Mouse (Mus musculus) neural tube, embryonic 10.5 days (tissue): Measurements from ENCODE around the gene Fubp1.
A peak's percentile ranks its signal among the peaks of the same experiment; 100 is the strongest.
"Not testable (repeated sequence)": the region's sequence is repeated elsewhere in the genome, so short reads cannot be mapped to it uniquely, and the experiment has no call there.

Experiments used
- DNase-seq: peaks from one replicate; pipeline ENCODE4 v3.0.0-alpha.2; 2017; ENCODE audit warnings: low spot score; ENCODE audit errors: extremely low spot score

Fubp1 gene

GRCm38 (mm10) chr3:152193177-152193576 lies 17.0 kb upstream of the Fubp1 start:
- no peak for DNase-seq

GRCm38 (mm10) chr3:152193635-152194097 lies 16.6 kb upstream of the Fubp1 start:
- DNase-seq = peak; percentile 71

- DNase-seq = not testable (repeated sequence)
These were observed 13.0 kb upstream of the Fubp1 start for GRCm38 (mm10) chr3:152197246-152197645.

GRCm38 (mm10) chr3:152199125-152199524 lies 11.1 kb upstream of the Fubp1 start:
- DNase-seq = no peak

- DNase-seq = no peak
These were observed 9.0 kb upstream of the Fubp1 start for GRCm38 (mm10) chr3:152201181-152201580.

- DNase-seq = no peak
These were observed 8.6 kb upstream of the Fubp1 start for GRCm38 (mm10) chr3:152201651-152202050.

- DNase-seq = no peak
These were observed 7.3 kb upstream of the Fubp1 start for GRCm38 (mm10) chr3:152202942-152203341.

- DNase-seq = no peak
These were observed 6.8 kb upstream of the Fubp1 start for GRCm38 (mm10) chr3:152203411-152203810.

GRCm38 (mm10) chr3:152203996-152204395 lies 6.2 kb upstream of the Fubp1 start:
- DNase-seq = no peak

GRCm38 (mm10) chr3:152204577-152204976 lies 5.6 kb upstream of the Fubp1 start:
- DNase-seq = no peak

GRCm38 (mm10) chr3:152207156-152207555 lies 3.1 kb upstream of the Fubp1 start:
- DNase-seq = no peak

- no peak for DNase-seq
These were observed 1.9 kb upstream of the Fubp1 start for GRCm38 (mm10) chr3:152208096-152208885.

GRCm38 (mm10) chr3:152209177-152209966 lies 850 bp upstream of the Fubp1 start:
- no peak for DNase-seq

GRCm38 (mm10) chr3:152210728-152211391 lies 638 bp downstream of the Fubp1 start:
- DNase-seq = peak; percentile 82

GRCm38 (mm10) chr3:152211731-152212279 lies 1.6 kb downstream of the Fubp1 start:
- DNase-seq = no peak

- no peak for DNase-seq
These were observed 3.2 kb downstream of the Fubp1 start for GRCm38 (mm10) chr3:152213416-152213815.

GRCm38 (mm10) chr3:152224918-152225317 lies 14.7 kb downstream of the Fubp1 start:
- DNase-seq = no peak

- DNase-seq = no peak
These were observed 15.7 kb downstream of the Fubp1 start for GRCm38 (mm10) chr3:152225906-152226305.

- DNase-seq = no peak
These were observed 18.6 kb downstream of the Fubp1 start for GRCm38 (mm10) chr3:152228843-152229242.

- DNase-seq = no peak
These were observed 19.0 kb downstream of the Fubp1 start for GRCm38 (mm10) chr3:152229271-152229670.

GRCm38 (mm10) chr3:152231333-152232100 lies 21.3 kb downstream of the Fubp1 start:
- DNase-seq = no peak
